Mouse (Mus musculus) intestine, embryonic 14.5 days (tissue): Measurements from ENCODE around the gene Fbxo4. TPM values are rescaled to one million over a fixed set of nuclear protein-coding genes. Genes with fewer than 3 reads are reported as not detected.

Source experiments
- polyA plus RNA-seq: library from polyadenylated mRNA; unstranded; fragments of >200 nt; fragmentation: Nextera tagmentation; extraction: Ambion mirVana; gene quantifications from 2 replicates; pipeline ENCODE4 v1.2.1, GENCODE M21; 2014

Gene Fbxo4
- polyA plus RNA-seq, 1 experiment from 2014 or later, result 9.0 TPM

Other genes with a start within 250 kb of the Fbxo4 start
- 48.1 and 49.8 TPM in 2 replicates for gene AW549877, start 16.2 kb upstream of the Fbxo4 start, polyA plus RNA-seq
- 199 and 206 TPM in 2 replicates for gene Oxct1, start 46.8 kb upstream of the Fbxo4 start, polyA plus RNA-seq